Mouse (Mus musculus) duodenum, adult 2 months (tissue): ENCODE results near the gene Ints2. TPM values are rescaled to one million over a fixed set of nuclear protein-coding genes. Genes with fewer than 3 reads are reported as not detected.

Experiments used
- polyA plus RNA-seq: library from polyadenylated mRNA; depleted of rRNA; stranded (reverse); fragments of >200 nt; gene quantifications from 2 replicates; pipeline ENCODE4 v1.2.3, GENCODE M21; 2012; ENCODE audit warnings: low replicate concordance; rRNA removed

The Ints2 gene
- 0.94 and 2.8 TPM in 2 replicates for polyA plus RNA-seq

DNA sequence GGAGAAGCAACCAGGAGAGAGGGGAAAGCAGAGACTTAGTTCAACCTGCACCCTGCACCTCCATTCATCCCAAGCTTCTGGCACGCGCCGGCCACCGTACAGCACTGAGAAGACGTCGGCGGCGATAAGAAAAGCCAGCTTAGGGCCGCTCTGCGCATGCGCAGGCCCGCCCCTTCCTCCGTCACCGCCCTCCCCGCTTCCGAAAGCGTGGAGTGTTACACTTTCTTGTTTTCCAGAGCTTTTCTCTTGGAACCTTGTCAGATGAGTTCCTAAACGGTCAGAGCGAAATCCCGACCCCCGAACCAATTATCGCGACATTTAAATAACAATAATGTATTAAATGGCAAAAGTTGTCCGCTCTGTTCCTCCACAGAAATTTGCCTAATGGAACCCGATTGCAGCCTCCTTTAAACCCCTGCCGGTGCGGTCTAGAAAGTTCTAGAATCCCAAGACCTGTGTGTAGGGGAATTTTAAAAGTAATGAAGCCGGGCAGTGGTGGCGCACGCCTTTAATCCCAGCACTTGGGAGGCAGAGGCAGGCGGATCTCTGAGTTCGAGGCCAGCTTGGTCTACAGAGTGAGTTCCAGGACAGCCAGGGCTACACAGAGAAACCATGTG, at the start of gene Ints2:
Ints2 (minus strand) TSS at position 116 of the 617 bp plus-strand sequence.

DNA sequence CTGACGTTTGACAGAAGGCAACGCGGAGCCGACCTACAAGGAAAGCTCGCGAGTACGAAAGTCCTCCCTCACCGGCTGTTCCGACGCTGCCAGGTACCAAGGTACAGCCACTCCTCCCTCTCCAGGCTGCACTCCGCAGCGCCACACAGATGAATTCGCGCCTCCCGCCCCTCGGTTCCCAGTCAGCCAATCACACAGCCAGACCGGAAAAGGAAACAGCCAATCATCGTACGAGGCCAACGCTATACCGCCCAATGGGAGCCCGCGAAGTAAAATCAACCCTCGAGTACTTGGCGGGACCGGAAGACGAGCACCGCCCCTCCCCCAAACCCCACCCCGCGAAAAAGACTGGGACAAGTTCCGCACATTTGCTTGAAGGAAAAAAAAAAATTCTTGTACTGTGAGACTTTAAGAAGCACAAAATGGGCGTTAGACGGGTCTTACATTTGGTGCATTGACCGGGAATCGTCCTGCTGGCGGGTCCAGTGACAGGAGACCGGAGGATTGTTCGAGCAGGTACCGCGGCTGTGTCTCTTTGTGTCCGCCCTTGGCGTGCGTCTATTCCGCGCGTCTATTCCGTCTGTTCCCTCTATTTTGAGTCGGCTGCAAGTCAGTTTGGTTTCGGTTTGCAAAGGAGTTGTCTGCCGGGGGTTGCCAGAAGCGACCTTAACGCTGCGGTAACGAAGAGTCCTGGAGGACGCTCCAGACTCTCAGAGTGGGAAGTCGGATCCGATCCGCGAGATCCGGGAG, 56.2 kb downstream of the Ints2 start, which contains the start of gene Brip1:
Brip1 (minus strand) TSS at position 157 of the 750 bp plus-strand sequence.

Other genes starting within 250 kb of the Ints2 start
- 0.06 and 0.42 TPM in 2 replicates for gene Brip1, start 56.4 kb downstream of the Ints2 start, polyA plus RNA-seq
- gene Med13, start 100.0 kb upstream of the Ints2 start, polyA plus RNA-seq, result 4.7 and 5.0 TPM in 2 replicates
- gene Rnft1, start 227.1 kb upstream of the Ints2 start, polyA plus RNA-seq, result 1.1 and 1.8 TPM in 2 replicates